Mouse (Mus musculus): ENCODE measurements around the gene Hnrnpm. TPM values are rescaled to one million over a fixed set of nuclear protein-coding genes. Genes with fewer than 3 reads are reported as not detected.

The Hnrnpm gene
- polyA plus RNA-seq, 1 experiment: 220 TPM

DNA sequence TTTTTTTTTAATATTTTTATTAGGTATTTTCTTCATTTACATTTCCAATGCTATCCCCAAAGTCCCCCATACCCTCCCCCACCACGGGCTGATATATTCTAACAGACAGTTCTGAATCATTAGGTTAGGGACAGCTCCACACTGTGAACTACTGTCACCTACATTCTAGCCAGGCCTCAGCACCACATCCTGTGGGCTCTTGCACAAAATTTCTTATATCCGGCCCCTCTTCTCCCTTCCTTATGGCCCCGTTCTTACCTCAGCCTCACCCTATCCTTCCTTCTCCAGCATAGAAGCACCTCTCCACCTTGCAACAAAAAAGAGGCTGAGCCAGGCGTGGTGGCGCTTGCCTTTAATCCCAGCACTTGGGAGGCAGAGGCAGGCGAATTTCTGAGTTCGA, 76.1 kb downstream of the Hnrnpm start:
- no peak for DNase-seq
- 84% methylated on average over 7 of the region's 7 CpGs for WGBS
- TF ChIP-seq CTCF (IDR thresholded peaks at IDR 0.05; ENCODE audit: borderline replicate concordance, control insufficient read depth, extremely low read depth, insufficient read depth, low read length, poor library complexity): no peak
- no peak for TF ChIP-seq POLR2A (IDR thresholded peaks at IDR 0.05; ENCODE audit: control insufficient read depth, extremely low read depth, insufficient read depth, low read length, poor library complexity)
- Histone ChIP-seq H3K36me3 (ENCODE audit: control insufficient read depth, insufficient read depth, low read length) (no peaks in the 10 kb centered on the region), H3K27me3 (ENCODE audit: control insufficient read depth, insufficient read depth, low read length) (no peaks in the 10 kb centered on the region), H3K27ac (ENCODE audit: control insufficient read depth, insufficient read depth, low read length) (no peak overlapping the region), H3K4me3 (ENCODE audit: control insufficient read depth, insufficient read depth, low read length) (no peak overlapping the region), H3K4me1 (replicated peaks; ENCODE audit: control insufficient read depth, insufficient read depth, low read length) (no peaks in the 10 kb centered on the region)

DNA sequence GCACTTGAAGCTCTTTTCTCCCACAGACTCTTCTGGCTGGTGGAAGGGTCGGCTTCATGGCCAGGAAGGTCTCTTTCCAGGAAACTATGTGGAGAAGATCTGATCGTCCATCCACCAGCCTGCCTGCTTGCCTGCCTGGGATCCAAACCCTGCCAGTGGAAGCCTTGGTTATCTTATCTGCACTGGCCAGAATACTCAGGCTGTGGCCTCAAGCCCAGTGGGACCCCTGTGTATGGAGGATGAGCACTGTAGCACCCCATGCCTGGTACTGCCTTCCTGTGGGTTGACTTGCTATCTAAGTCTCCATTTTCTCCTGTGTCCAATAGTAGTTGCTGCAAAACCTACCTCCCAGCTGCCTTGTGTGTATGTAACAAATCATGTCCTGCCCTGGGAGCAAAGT, 79.4 kb downstream of the Hnrnpm start:
- WGBS: 96% methylated on average over 2 of the region's 2 CpGs
- Histone ChIP-seq H3K27ac (ENCODE audit: control insufficient read depth, insufficient read depth, low read length) (no peak overlapping the region), H3K27me3 (ENCODE audit: control insufficient read depth, insufficient read depth, low read length) (no peaks in the 10 kb centered on the region), H3K4me1 (replicated peaks; ENCODE audit: control insufficient read depth, insufficient read depth, low read length) (no peaks in the 10 kb centered on the region), H3K4me3 (ENCODE audit: control insufficient read depth, insufficient read depth, low read length) (no peak overlapping the region), H3K36me3 (ENCODE audit: control insufficient read depth, insufficient read depth, low read length) (no peaks in the 10 kb centered on the region)
- DNase-seq: no peak
- TF ChIP-seq POLR2A (IDR thresholded peaks at IDR 0.05; ENCODE audit: control insufficient read depth, extremely low read depth, insufficient read depth, low read length, poor library complexity) (no peak), CTCF (IDR thresholded peaks at IDR 0.05; ENCODE audit: borderline replicate concordance, control insufficient read depth, extremely low read depth, insufficient read depth, low read length, poor library complexity) (no peak)

DNA sequence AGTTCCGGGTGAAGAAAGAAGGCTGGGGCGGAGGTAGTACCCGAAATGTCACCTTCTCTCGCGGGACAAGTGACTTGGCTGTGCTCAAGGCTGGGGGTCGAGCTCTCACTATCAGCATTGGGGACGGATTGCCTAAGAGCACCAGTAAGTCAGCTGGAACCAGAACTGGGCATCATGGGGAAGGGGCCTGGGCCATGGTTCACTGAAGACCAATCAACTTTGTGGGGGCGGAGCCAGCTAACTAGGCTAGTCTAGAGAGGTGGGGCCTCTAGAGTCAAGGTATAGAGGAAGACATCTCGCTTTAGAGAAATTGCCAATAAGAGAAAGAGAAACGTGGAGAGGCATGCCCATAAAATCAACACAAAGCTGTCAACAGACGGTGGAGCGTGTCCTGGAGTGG, 84.7 kb downstream of the Hnrnpm start:
- no peak overlapping the region for H3K27ac ChIP-seq (ENCODE audit: control insufficient read depth, insufficient read depth, low read length)
- TF ChIP-seq CTCF (IDR thresholded peaks at IDR 0.05; ENCODE audit: borderline replicate concordance, control insufficient read depth, extremely low read depth, insufficient read depth, low read length, poor library complexity) (no peak), POLR2A (IDR thresholded peaks at IDR 0.05; ENCODE audit: control insufficient read depth, extremely low read depth, insufficient read depth, low read length, poor library complexity) (no peak)
- H3K4me1 ChIP-seq (replicated peaks; ENCODE audit: control insufficient read depth, insufficient read depth, low read length): no peaks in the 10 kb centered on the region
- no peak for DNase-seq
- no peaks in the 10 kb centered on the region for H3K27me3 ChIP-seq (ENCODE audit: control insufficient read depth, insufficient read depth, low read length)
- WGBS: 96% methylated on average over 12 of the region's 12 CpGs
- H3K36me3 ChIP-seq (ENCODE audit: control insufficient read depth, insufficient read depth, low read length): no peaks in the 10 kb centered on the region
- no peak overlapping the region for H3K4me3 ChIP-seq (ENCODE audit: control insufficient read depth, insufficient read depth, low read length)

DNA sequence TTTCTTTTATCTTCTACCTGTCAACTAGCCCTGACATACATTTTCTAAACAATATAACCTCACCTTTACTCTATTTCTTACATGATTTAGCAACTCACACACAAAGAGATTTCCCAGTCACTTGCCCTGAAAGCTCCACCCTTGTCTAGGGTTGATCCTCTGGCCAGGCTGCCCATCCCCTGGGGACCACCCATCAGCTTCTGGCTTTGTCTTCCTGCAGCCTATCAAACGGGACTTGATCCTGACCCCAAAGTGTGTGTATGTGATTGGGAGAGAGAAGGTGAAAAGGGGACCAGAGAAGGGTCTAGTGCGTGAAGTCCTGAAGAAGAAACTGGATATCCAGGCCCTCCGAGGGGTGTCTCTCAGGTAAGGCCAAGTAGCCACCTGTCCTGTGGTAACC, 85.8 kb downstream of the Hnrnpm start:
- Histone ChIP-seq H3K4me1 (replicated peaks; ENCODE audit: control insufficient read depth, insufficient read depth, low read length) (no peaks in the 10 kb centered on the region), H3K27ac (ENCODE audit: control insufficient read depth, insufficient read depth, low read length) (no peak overlapping the region), H3K4me3 (ENCODE audit: control insufficient read depth, insufficient read depth, low read length) (no peak overlapping the region), H3K36me3 (ENCODE audit: control insufficient read depth, insufficient read depth, low read length) (no peaks in the 10 kb centered on the region), H3K27me3 (ENCODE audit: control insufficient read depth, insufficient read depth, low read length) (no peaks in the 10 kb centered on the region)
- DNase-seq: no peak
- WGBS: 97% methylated on average over 3 of the region's 3 CpGs
- TF ChIP-seq POLR2A (IDR thresholded peaks at IDR 0.05; ENCODE audit: control insufficient read depth, extremely low read depth, insufficient read depth, low read length, poor library complexity): no peak
- no peak for TF ChIP-seq CTCF (IDR thresholded peaks at IDR 0.05; ENCODE audit: borderline replicate concordance, control insufficient read depth, extremely low read depth, insufficient read depth, low read length, poor library complexity)

GRCm38 (mm10) chr17:33599836-33600475, 86.7 kb downstream of the Hnrnpm start:
- 96% methylated on average over 8 of the region's 8 CpGs for WGBS
- Histone ChIP-seq H3K36me3 (ENCODE audit: control insufficient read depth, insufficient read depth, low read length) (no peaks in the 10 kb centered on the region), H3K27ac (ENCODE audit: control insufficient read depth, insufficient read depth, low read length) (no peak overlapping the region), H3K4me1 (replicated peaks; ENCODE audit: control insufficient read depth, insufficient read depth, low read length) (no peaks in the 10 kb centered on the region), H3K27me3 (ENCODE audit: control insufficient read depth, insufficient read depth, low read length) (no peaks in the 10 kb centered on the region), H3K4me3 (ENCODE audit: control insufficient read depth, insufficient read depth, low read length) (no peak overlapping the region)
- DNase-seq: no peak
- TF ChIP-seq CTCF (IDR thresholded peaks at IDR 0.05; ENCODE audit: borderline replicate concordance, control insufficient read depth, extremely low read depth, insufficient read depth, low read length, poor library complexity) (no peak), POLR2A (IDR thresholded peaks at IDR 0.05; ENCODE audit: control insufficient read depth, extremely low read depth, insufficient read depth, low read length, poor library complexity) (no peak)

DNA sequence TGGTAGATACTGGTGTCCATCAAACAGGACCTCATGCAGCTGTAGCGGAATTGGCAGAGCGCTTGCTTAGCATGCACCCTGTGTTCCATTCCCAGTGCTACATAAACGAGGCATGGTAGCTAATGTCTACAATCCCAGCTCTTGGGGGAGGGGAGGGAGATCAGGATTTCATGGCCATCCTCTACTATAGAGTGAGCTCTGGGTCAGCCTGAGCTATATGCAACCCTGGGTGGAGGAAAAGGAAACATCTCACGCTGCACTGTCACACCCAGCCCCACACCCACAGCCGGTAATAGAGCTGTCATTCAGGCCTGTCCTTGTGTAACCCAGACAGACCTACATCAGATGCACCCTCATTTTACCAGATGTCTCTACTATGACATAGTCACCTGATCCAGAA, 88.2 kb downstream of the Hnrnpm start:
- no peaks in the 10 kb centered on the region for H3K27me3 ChIP-seq (ENCODE audit: control insufficient read depth, insufficient read depth, low read length)
- H3K4me1 ChIP-seq (replicated peaks; ENCODE audit: control insufficient read depth, insufficient read depth, low read length): no peaks in the 10 kb centered on the region
- DNase-seq: no peak
- no peak overlapping the region for H3K27ac ChIP-seq (ENCODE audit: control insufficient read depth, insufficient read depth, low read length)
- no peak overlapping the region for H3K4me3 ChIP-seq (ENCODE audit: control insufficient read depth, insufficient read depth, low read length)
- no peaks in the 10 kb centered on the region for H3K36me3 ChIP-seq (ENCODE audit: control insufficient read depth, insufficient read depth, low read length)
- TF ChIP-seq POLR2A (IDR thresholded peaks at IDR 0.05; ENCODE audit: control insufficient read depth, extremely low read depth, insufficient read depth, low read length, poor library complexity): no peak
- TF ChIP-seq CTCF (IDR thresholded peaks at IDR 0.05; ENCODE audit: borderline replicate concordance, control insufficient read depth, extremely low read depth, insufficient read depth, low read length, poor library complexity): no peak
- WGBS: 96% methylated on average over 5 of the region's 5 CpGs

GRCm38 (mm10) chr17:33597271-33597670, 89.4 kb downstream of the Hnrnpm start:
- DNase-seq: no peak
- H3K27ac ChIP-seq (ENCODE audit: control insufficient read depth, insufficient read depth, low read length): no peak overlapping the region
- no peaks in the 10 kb centered on the region for H3K27me3 ChIP-seq (ENCODE audit: control insufficient read depth, insufficient read depth, low read length)
- H3K4me1 ChIP-seq (replicated peaks; ENCODE audit: control insufficient read depth, insufficient read depth, low read length): no peaks in the 10 kb centered on the region
- no peaks in the 10 kb centered on the region for H3K36me3 ChIP-seq (ENCODE audit: control insufficient read depth, insufficient read depth, low read length)
- no peak for TF ChIP-seq POLR2A (IDR thresholded peaks at IDR 0.05; ENCODE audit: control insufficient read depth, extremely low read depth, insufficient read depth, low read length, poor library complexity)
- no peak overlapping the region for H3K4me3 ChIP-seq (ENCODE audit: control insufficient read depth, insufficient read depth, low read length)

Other genes with a start within 250 kb of the Hnrnpm start
- gene Adamts10, start 162.7 kb downstream of the Hnrnpm start, polyA plus RNA-seq (2012; rRNA removed): 116 and 130 TPM in 2 replicates
- gene Myo1f, start 131.2 kb downstream of the Hnrnpm start, polyA plus RNA-seq (2012; rRNA removed): 12.4 and 14.9 TPM in 2 replicates
- gene Zfp414, start 57.8 kb downstream of the Hnrnpm start, polyA plus RNA-seq (2012; rRNA removed): 145 and 152 TPM in 2 replicates
- 0.53 and 1.5 TPM in 2 replicates for gene Pram1, start 48.8 kb downstream of the Hnrnpm start, polyA plus RNA-seq (2012; rRNA removed)
- gene March2, start 31.8 kb upstream of the Hnrnpm start, polyA plus RNA-seq (2012; rRNA removed): 119 and 120 TPM in 2 replicates
- 464 and 542 TPM in 2 replicates for gene Rab11b, start 73.7 kb upstream of the Hnrnpm start, polyA plus RNA-seq (2012; rRNA removed)
- 23.0 TPM in 2 replicates for gene Angptl4, start 95.0 kb upstream of the Hnrnpm start, polyA plus RNA-seq (2012; rRNA removed)
- 19.9 and 29.3 TPM in 2 replicates for gene Kank3, start 123.7 kb upstream of the Hnrnpm start, polyA plus RNA-seq (2012; rRNA removed)
- 678 and 707 TPM in 2 replicates for gene Rps28, start 137.7 kb upstream of the Hnrnpm start, polyA plus RNA-seq (2012; rRNA removed)
- gene Ndufa7, start 137.7 kb upstream of the Hnrnpm start, polyA plus RNA-seq (2012; rRNA removed): 305 and 382 TPM in 2 replicates
- gene Cd320, start 156.2 kb upstream of the Hnrnpm start, polyA plus RNA-seq (2012; rRNA removed): 28.7 and 32.9 TPM in 2 replicates
- 3.0 TPM in 1 of 2 replicates, not detected in the other for gene Gm7029, start 187.0 kb upstream of the Hnrnpm start, polyA plus RNA-seq (2012; rRNA removed)
- gene Kifc1, start 203.8 kb upstream of the Hnrnpm start, polyA plus RNA-seq (2012; rRNA removed): 57.3 and 70.8 TPM in 2 replicates
- gene Platr17, start 218.3 kb upstream of the Hnrnpm start, polyA plus RNA-seq (2012; rRNA removed): 0.69 and 1.0 TPM in 2 replicates
- gene Daxx, start 222.6 kb upstream of the Hnrnpm start, polyA plus RNA-seq (2012; rRNA removed): 116 and 129 TPM in 2 replicates
- gene Tapbp, start 229.0 kb upstream of the Hnrnpm start, polyA plus RNA-seq (2012; rRNA removed): 201 and 248 TPM in 2 replicates
- 119 and 120 TPM in 2 replicates for gene Zbtb22, start 229.0 kb upstream of the Hnrnpm start, polyA plus RNA-seq (2012; rRNA removed)
- gene Rgl2, start 242.7 kb upstream of the Hnrnpm start, polyA plus RNA-seq (2012; rRNA removed): 528 and 541 TPM in 2 replicates

Measured in thymus, adult 2 months (tissue).